Mouse (Mus musculus): Measurements from ENCODE around the gene Malrd1. TPM values are rescaled to one million over a fixed set of nuclear protein-coding genes. Genes with fewer than 3 reads are reported as not detected.
"Not testable (repeated sequence)": the region's sequence is repeated elsewhere in the genome, so short reads cannot be mapped to it uniquely, and the experiment has no call there.

Malrd1 gene
- polyA plus RNA-seq, 1 experiment from 2014 or later = not detected

DNA sequence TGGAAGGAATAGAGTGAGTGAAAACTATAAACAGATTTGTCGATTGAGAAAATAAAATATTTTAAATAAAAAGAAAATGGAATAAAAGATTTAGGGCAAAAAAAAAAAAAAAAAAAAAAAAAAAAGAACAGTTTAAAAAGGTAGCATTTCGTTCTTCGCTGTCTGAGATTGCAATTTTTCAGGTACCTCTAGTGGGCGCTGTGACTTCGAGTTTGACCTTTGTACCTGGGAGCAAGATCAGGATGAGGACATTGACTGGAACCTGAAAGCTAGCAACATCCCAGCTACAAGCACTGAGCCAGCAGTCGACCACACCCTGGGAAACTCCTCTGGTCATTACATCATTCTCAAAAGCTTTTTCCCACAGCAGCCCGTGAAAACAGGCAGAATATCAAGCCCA, 343.1 kb downstream of the Malrd1 start:
- 22% methylated on average over 7 of the region's 7 CpGs for WGBS

DNA sequence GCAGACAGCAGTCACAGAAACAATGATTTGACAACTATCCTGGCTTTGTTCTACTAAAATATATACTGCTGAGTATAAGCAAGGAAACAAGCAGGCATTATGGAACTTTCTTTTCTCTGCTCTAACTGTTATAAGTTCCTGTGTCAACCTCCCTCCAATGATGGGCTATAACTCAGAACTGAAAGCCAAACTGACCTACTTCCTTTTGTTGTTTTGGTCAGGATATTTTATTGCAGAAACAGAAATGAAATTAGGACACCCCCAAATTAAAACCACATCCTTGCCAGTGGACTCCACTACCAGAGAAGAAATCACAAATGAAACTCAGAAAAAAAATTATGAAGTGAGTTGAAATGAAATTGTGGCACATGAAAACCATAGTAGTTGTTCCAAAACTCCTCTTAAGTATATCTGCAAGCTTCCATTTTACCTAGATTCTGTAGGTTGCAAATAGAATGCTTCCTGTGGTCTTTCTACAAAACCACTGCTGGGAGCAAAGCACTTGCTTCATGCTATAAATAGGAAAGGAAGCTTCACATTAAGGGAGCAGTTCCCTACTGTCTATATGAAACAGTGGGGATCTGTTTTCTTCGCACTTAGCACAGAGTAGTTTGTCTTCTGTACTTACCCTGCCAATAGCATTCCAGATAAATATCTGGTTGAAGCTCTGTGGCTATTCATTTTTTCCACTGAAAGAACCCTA, 367.3 kb downstream of the Malrd1 start:
- no peak overlapping the region for H3K4me3 ChIP-seq
- no peaks in the 10 kb centered on the region for H3K36me3 ChIP-seq
- WGBS = 64% methylated on average over 1 of the region's 1 CpGs
- H3K27me3 ChIP-seq = no peaks in the 10 kb centered on the region
- no peak overlapping the region for H3K9ac ChIP-seq
- no peaks in the 10 kb centered on the region for H3K4me1 ChIP-seq
- no peaks in the 10 kb centered on the region for H3K9me3 ChIP-seq
- H3K4me2 ChIP-seq = no peak overlapping the region
- H3K27ac ChIP-seq = no peak overlapping the region
- no peak for ATAC-seq (ENCODE audit: insufficient number of reproducible peaks, insufficient read depth, low FRiP score, low TSS enrichment, low read depth)

More for the DNA sequence above, 343.1 kb downstream of the Malrd1 start:
- no peak for ATAC-seq (ENCODE audit: insufficient number of reproducible peaks, insufficient read depth, low FRiP score, low TSS enrichment, low read depth)
- no peaks in the 10 kb centered on the region for H3K27me3 ChIP-seq
- no peak overlapping the region for H3K4me2 ChIP-seq
- H3K36me3 ChIP-seq = no peaks in the 10 kb centered on the region
- no peak overlapping the region for H3K4me3 ChIP-seq
- H3K4me1 ChIP-seq = no peaks in the 10 kb centered on the region
- no peak overlapping the region for H3K9ac ChIP-seq
- H3K9me3 ChIP-seq = no peaks in the 10 kb centered on the region
- H3K27ac ChIP-seq = no peak overlapping the region

DNA sequence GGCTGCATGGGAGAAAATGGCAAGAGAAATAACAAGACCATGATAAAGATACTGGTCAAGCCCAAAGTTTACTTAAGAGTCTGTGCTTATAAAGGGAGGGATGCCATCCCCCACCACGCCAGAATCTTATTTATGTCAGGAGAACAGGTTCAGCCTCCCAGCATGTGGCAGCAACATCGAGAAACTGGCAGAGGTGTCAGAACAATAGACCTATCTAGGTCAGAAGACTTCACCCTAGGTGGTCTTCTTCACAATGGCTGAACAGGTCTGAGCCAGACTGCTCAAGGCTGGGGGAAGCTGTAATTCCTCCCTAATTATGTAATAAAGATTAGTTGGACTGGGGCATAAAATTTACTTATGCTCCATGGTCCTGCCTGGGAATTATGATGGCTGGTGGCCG, 399.2 kb downstream of the Malrd1 start:
- H3K27me3 ChIP-seq = no peaks in the 10 kb centered on the region
- ATAC-seq (ENCODE audit: insufficient number of reproducible peaks, insufficient read depth, low FRiP score, low TSS enrichment, low read depth) = no peak
- H3K4me1 ChIP-seq = no peaks in the 10 kb centered on the region
- H3K9me3 ChIP-seq = no peaks in the 10 kb centered on the region
- 33% methylated on average over 3 of the region's 3 CpGs for WGBS
- no peaks in the 10 kb centered on the region for H3K36me3 ChIP-seq
- H3K9ac ChIP-seq = no peak overlapping the region
- H3K4me2 ChIP-seq = no peak overlapping the region
- no peak overlapping the region for H3K4me3 ChIP-seq
- no peak overlapping the region for H3K27ac ChIP-seq

DNA sequence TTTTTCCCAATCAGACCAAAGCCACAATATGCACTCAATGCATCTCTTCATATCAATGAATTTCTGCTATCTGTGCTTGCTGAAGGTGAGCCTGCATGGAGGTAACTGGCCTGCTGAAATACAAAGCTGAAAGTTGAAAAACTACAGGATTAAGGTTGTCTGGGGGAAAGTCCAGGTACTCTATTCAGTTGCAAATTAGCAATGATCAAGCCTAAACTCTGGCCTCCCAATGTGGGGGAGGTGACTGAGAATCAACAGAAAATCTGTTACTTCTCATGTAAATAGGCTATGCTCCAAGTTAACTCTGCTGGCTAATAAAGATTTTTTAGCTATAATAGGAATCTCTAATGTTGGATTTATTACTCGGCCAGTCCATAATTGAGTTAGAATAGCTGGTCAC, 399.8 kb downstream of the Malrd1 start:
- 46% methylated on average over 1 of the region's 1 CpGs for WGBS
- H3K4me1 ChIP-seq = no peaks in the 10 kb centered on the region
- ATAC-seq (ENCODE audit: insufficient number of reproducible peaks, insufficient read depth, low FRiP score, low TSS enrichment, low read depth) = no peak
- no peak overlapping the region for H3K4me2 ChIP-seq
- H3K36me3 ChIP-seq = no peaks in the 10 kb centered on the region
- H3K9me3 ChIP-seq = no peaks in the 10 kb centered on the region
- H3K4me3 ChIP-seq = no peak overlapping the region
- H3K27ac ChIP-seq = no peak overlapping the region
- H3K9ac ChIP-seq = no peak overlapping the region
- H3K27me3 ChIP-seq = no peaks in the 10 kb centered on the region

DNA sequence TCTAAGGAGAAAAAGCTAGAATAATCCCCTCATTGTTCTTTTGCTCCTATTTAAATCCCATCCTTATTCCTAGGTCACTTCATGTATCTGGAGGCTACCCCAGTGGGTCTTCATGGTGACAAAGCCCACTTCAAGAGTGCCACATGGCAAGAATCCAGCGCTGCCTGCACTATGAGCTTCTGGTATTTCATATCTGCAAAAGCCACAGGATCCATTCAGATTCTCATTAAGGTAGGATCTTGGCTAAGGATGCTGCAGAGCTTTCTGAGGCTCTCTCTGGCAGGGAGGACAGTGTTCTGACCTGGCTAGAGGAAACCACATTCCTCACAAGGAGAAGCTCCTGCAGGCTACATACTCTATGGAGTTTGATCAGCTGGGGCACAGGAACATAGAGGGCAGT, 405.2 kb downstream of the Malrd1 start:
- no peak for ATAC-seq (ENCODE audit: insufficient number of reproducible peaks, insufficient read depth, low FRiP score, low TSS enrichment, low read depth)

DNA sequence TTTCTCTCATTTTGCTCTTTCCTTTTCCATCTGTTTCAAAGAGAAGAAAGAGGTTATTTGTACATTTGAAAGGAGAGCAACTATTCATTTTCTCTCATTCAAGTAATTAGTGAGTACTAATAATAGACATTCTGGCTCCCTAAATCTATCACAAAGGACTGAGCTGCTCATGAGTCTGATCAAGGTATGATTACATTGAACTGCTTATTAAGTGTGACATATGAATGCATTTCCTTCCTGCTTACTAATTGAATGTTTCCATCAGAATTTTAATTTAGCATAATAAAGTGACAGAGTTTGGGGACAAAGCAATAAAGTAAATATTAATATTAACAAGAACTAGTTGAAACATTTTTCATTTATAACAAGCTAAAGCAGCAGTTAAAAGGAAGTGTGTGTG, 405.6 kb downstream of the Malrd1 start:
- Histone ChIP-seq H3K4me3 (no peak overlapping the region), H3K36me3 (no peaks in the 10 kb centered on the region), H3K27ac (no peak overlapping the region), H3K27me3 (no peaks in the 10 kb centered on the region), H3K9me3 (no peaks in the 10 kb centered on the region), H3K4me2 (no peak overlapping the region), H3K4me1 (no peaks in the 10 kb centered on the region), H3K9ac (no peak overlapping the region)
- ATAC-seq (ENCODE audit: insufficient number of reproducible peaks, insufficient read depth, low FRiP score, low TSS enrichment, low read depth) = no peak

More for the DNA sequence above, 405.2 kb downstream of the Malrd1 start:
- Histone ChIP-seq H3K4me1 (no peaks in the 10 kb centered on the region), H3K27me3 (no peaks in the 10 kb centered on the region), H3K4me2 (no peak overlapping the region), H3K27ac (no peak overlapping the region), H3K4me3 (no peak overlapping the region), H3K9me3 (no peaks in the 10 kb centered on the region), H3K36me3 (no peaks in the 10 kb centered on the region), H3K9ac (no peak overlapping the region)
- WGBS = 78% methylated on average over 1 of the region's 1 CpGs

DNA sequence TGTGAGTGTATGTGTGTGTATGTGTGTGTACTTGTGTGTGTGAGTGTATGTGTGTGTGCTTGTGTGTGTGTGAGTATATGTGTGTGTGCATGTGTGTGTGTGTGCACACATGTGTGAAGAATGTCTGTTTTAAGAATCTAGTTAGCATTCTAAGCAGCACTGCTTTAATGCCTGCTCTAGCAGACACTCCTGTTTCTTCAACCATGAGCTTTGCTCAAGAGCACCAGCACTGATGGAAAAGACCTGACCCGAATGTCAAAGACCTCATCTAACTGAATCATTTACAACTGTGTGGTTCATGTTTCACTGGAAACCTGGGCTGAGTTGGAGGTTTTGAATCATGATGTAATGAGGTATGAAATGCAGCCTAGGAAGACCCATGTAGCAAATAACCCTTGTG, 406.1 kb downstream of the Malrd1 start:
- Histone ChIP-seq H3K9me3 (no peaks in the 10 kb centered on the region), H3K27me3 (no peaks in the 10 kb centered on the region), H3K4me2 (no peak overlapping the region), H3K4me1 (no peaks in the 10 kb centered on the region), H3K9ac (no peak overlapping the region), H3K36me3 (no peaks in the 10 kb centered on the region), H3K27ac (no peak overlapping the region), H3K4me3 (no peak overlapping the region)
- 44% methylated on average over 1 of the region's 1 CpGs for WGBS
- no peak for ATAC-seq (ENCODE audit: insufficient number of reproducible peaks, insufficient read depth, low FRiP score, low TSS enrichment, low read depth)

DNA sequence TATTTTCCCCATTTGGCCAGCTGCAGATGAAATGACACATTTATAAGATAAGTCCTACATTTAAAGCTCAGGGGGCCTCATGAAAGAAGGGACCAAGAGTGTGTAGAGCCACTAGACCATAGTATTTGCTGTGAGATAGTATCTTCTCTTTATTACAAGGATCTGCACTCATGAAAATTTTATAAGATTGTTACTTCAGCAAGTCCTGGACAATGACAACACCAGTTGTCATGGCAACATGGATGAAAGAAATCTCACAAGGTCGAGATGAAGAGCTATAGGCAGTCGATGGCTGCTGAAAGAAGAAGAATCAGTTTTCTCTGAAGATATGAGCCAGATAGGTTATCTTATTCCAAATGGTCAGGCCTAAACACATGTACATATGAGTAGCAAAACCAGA, 476.6 kb downstream of the Malrd1 start:
- H3K4me1 ChIP-seq = no peaks in the 10 kb centered on the region
- H3K36me3 ChIP-seq = no peaks in the 10 kb centered on the region
- no peaks in the 10 kb centered on the region for H3K9me3 ChIP-seq
- no peaks in the 10 kb centered on the region for H3K27me3 ChIP-seq
- ATAC-seq (ENCODE audit: insufficient number of reproducible peaks, insufficient read depth, low FRiP score, low TSS enrichment, low read depth) = no peak
- no peak overlapping the region for H3K4me3 ChIP-seq
- H3K27ac ChIP-seq = no peak overlapping the region
- WGBS = 60% methylated on average over 2 of the region's 2 CpGs
- H3K9ac ChIP-seq = no peak overlapping the region
- no peak overlapping the region for H3K4me2 ChIP-seq

DNA sequence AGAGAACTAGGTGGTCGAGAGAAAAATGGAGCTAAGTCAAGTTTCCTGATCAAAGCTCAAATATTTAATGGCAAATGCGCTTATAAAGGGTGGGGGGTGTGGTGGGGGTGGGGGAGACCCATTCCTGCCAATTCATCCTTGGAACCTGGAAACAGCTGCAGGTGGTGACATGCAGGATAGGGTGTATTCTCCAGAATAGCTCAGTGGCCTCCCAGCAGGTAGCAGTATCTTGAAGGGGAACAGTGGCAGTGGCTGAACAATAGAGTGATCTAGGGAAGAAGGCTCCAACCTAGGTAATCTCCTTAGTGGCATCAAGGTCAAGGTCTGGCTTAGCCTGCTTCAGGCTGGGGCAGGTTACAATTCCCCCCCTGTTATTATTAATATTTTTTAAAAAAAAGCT, 490.8 kb downstream of the Malrd1 start:
- not testable (repeated sequence) for ATAC-seq (ENCODE audit: insufficient number of reproducible peaks, insufficient read depth, low FRiP score, low TSS enrichment, low read depth)

DNA sequence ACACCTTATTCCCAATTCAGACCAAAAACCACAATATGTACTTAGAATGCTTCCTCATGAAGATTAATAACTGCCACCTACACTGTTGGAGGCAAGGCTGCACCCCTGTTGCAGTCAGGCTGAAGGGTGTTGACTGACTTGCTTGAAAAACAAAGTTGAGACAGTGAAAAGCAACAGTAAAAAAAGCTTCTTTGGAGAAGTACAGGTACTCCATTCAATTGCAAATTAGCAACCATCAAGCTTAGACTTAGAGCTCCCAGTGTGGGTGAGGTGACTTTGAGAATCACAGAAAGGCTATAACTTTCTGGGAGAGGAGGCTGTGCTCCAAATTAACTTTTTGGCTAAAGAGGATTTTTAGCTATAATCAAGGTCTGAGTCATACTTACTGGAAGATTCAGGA, 491.4 kb downstream of the Malrd1 start:
- not testable (repeated sequence) for ATAC-seq (ENCODE audit: insufficient number of reproducible peaks, insufficient read depth, low FRiP score, low TSS enrichment, low read depth); H3K27ac ChIP-seq; H3K27me3 ChIP-seq; H3K4me3 ChIP-seq; H3K9ac ChIP-seq; H3K4me2 ChIP-seq; H3K36me3 ChIP-seq; H3K4me1 ChIP-seq; H3K9me3 ChIP-seq

More for the DNA sequence above, 490.8 kb downstream of the Malrd1 start:
- H3K4me1 ChIP-seq, H3K9ac ChIP-seq, H3K36me3 ChIP-seq, H3K27ac ChIP-seq, H3K9me3 ChIP-seq, H3K4me2 ChIP-seq, H3K27me3 ChIP-seq, H3K4me3 ChIP-seq: not testable (repeated sequence)
- WGBS = 89% methylated on average over 2 of the region's 2 CpGs

DNA sequence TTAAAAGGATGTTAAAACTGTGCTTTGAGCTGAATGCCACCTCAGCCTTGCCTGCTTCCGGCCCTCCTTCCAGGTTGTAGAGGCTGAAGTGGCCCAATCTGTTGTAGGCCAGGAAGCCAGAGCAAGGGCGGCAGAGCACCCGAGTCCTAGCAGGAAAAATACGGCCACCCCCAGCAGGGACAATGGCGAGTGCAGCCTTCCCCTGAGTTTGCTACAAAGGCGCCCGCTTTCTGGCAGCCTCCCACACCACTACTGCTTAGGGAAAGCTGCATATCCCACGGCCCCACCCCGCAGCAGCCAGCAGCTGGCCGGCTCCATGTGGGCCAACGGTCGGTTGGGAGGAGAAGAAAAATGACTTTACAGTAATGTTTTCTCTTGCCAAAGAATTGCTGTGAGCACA, 503.5 kb downstream of the Malrd1 start:
- Histone ChIP-seq H3K4me2 (no peak overlapping the region), H3K4me1 (no peaks in the 10 kb centered on the region), H3K27me3 (no peaks in the 10 kb centered on the region), H3K9ac (no peak overlapping the region), H3K27ac (no peak overlapping the region), H3K9me3 (no peaks in the 10 kb centered on the region), H3K36me3 (no peaks in the 10 kb centered on the region), H3K4me3 (no peak overlapping the region)
- 50% methylated on average over 12 of the region's 12 CpGs for WGBS
- no peak for ATAC-seq (ENCODE audit: insufficient number of reproducible peaks, insufficient read depth, low FRiP score, low TSS enrichment, low read depth)

DNA sequence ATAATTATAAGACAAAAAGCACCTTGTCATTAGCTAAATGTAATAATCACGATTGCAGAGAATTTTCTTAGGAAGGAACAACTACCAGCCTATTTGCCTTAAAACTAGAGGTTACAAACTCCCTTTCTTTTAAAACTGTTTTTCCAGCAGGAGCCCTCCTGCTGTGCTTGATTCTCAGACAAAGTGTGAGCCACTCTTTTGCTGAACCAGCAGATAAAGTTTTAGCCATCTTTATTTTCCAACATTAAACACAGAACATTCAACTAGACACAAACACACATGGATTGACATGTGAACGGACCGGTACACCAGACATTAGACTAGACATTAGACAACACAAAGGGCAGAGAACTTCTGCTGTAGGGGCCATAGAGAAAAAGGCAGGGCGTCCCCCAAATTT, 505.3 kb downstream of the Malrd1 start:
- H3K9ac ChIP-seq = no peak overlapping the region
- no peaks in the 10 kb centered on the region for H3K27me3 ChIP-seq
- H3K36me3 ChIP-seq = no peaks in the 10 kb centered on the region
- no peaks in the 10 kb centered on the region for H3K4me1 ChIP-seq
- no peak overlapping the region for H3K27ac ChIP-seq
- H3K9me3 ChIP-seq = no peaks in the 10 kb centered on the region
- no peak for ATAC-seq (ENCODE audit: insufficient number of reproducible peaks, insufficient read depth, low FRiP score, low TSS enrichment, low read depth)
- no peak overlapping the region for H3K4me3 ChIP-seq
- WGBS = 64% methylated on average over 4 of the region's 4 CpGs
- no peak overlapping the region for H3K4me2 ChIP-seq

DNA sequence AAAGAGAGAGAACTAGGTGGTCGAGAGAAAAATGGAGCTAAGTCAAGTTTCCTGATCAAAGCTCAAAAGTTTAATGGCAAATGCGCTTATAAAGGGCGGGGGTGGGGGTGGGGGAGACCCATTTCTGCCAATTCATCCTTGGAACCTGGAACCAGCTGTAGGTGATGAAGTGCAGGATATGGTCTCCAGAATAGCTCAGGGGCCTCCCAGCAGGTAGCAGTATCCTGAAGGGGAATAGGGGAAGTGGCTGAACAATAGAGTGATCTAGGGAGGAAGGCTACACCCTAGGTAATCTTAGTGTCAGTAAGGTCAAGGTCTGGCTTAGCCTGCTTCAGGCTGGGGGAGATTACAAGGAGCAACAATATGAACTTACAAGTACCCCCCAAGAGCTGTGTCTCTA, 506.5 kb downstream of the Malrd1 start:
- no peaks in the 10 kb centered on the region for H3K9me3 ChIP-seq
- no peak overlapping the region for H3K27ac ChIP-seq
- no peak overlapping the region for H3K4me3 ChIP-seq
- H3K36me3 ChIP-seq = no peaks in the 10 kb centered on the region
- ATAC-seq (ENCODE audit: insufficient number of reproducible peaks, insufficient read depth, low FRiP score, low TSS enrichment, low read depth) = no peak
- WGBS = 54% methylated on average over 3 of the region's 3 CpGs
- no peak overlapping the region for H3K4me2 ChIP-seq
- H3K27me3 ChIP-seq = no peaks in the 10 kb centered on the region
- H3K4me1 ChIP-seq = no peaks in the 10 kb centered on the region
- H3K9ac ChIP-seq = no peak overlapping the region
